Mouse (Mus musculus): ENCODE results near the gene Ppef1. TPM values are rescaled to one million over a fixed set of nuclear protein-coding genes. Genes with fewer than 3 reads are reported as not detected.
"Not testable (repeated sequence)": the region's sequence is repeated elsewhere in the genome, so short reads cannot be mapped to it uniquely, and the experiment has no call there.

Gene Ppef1
- polyA plus RNA-seq (2014; fragmentation: Nextera tagmentation; extraction: Ambion mirVana): 4.5 and 4.9 TPM in 2 replicates

DNA sequence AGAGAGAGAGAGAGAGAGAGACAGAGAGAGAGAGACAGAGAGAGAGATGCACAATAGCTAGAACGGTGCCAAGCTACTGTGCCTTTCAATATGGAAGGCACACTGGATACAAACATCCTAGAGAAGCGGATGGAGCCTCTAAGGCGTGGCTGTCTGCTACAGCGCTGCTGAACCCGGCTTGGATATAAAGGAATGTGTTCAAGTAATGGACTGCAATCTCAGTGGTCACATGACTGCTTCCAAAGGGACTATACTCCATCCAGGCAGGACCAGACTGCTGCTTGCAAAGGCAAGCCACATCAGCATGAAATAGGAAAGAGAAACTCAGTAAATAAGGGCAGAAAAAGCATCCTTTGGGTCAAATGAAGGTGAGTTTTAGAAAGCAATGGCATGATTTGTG lies at the start of gene Ppef1:
Gene Ppef1, minus strand, starts transcription at position 116 of the 400 bp plus-strand sequence.
- ATAC-seq (ENCODE audit: low FRiP score): no peak
- Histone ChIP-seq H3K27me3 (ENCODE audit: control insufficient read depth, insufficient read depth, low read length) (peaks cover 35% of the 10 kb centered on the region; the same call in 1 of the 2 replicates), H3K4me3 (replicated peaks; ENCODE audit: low read length) (no peak within 1 kb of the TSS), H3K36me3 (replicated peaks; ENCODE audit: control insufficient read depth, insufficient read depth) (no peaks in the 10 kb centered on the region), H3K4me1 (replicated peaks; ENCODE audit: control insufficient read depth, insufficient read depth, low read length) (no peaks in the 10 kb centered on the region), H3K9me3 (ENCODE audit: control insufficient read depth, low read length) (no peaks in the 10 kb centered on the region), H3K27ac (no peak within 1 kb of the TSS), H3K9ac (no peak within 1 kb of the TSS), H3K4me2 (replicated peaks) (no peak within 1 kb of the TSS)
- DNase-seq (ENCODE audit: low spot score): no peak
- WGBS: 77% methylated on average over 5 of the region's 5 CpGs

DNA sequence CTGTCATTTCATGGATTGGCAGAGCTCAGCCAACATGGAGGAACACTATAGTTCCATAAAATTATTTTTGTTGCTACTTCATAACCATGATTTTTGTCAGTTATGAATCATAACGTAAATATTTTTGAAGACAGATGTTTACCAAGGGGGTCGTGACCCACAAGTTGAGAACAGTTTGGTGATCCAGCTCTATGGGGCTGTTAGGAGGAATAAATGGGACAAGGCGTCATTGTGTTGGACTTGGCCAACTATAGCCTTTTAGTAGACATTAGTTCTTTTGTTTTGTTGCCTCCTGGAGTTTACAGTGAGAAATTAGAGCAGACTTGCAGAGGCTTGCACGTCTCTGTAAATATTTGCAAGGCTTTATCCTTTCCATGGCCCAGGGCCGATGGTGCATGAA lies 46.7 kb upstream of the Ppef1 start:
- H3K9ac ChIP-seq: no peak overlapping the region
- H3K4me2 ChIP-seq (replicated peaks): no peak overlapping the region
- DNase-seq (ENCODE audit: low spot score) (no peak), ATAC-seq (ENCODE audit: low FRiP score) (no peak)
- WGBS: 80% methylated on average over 5 of the region's 5 CpGs
- no peaks in the 10 kb centered on the region; the same call in 1 of the 2 replicates for H3K27me3 ChIP-seq (ENCODE audit: control insufficient read depth, insufficient read depth, low read length)
- no peaks in the 10 kb centered on the region for H3K36me3 ChIP-seq (replicated peaks; ENCODE audit: control insufficient read depth, insufficient read depth)
- no peak overlapping the region for H3K27ac ChIP-seq
- H3K4me1 ChIP-seq (replicated peaks; ENCODE audit: control insufficient read depth, insufficient read depth, low read length): no peaks in the 10 kb centered on the region
- H3K9me3 ChIP-seq (ENCODE audit: control insufficient read depth, low read length): no peaks in the 10 kb centered on the region
- H3K4me3 ChIP-seq (replicated peaks; ENCODE audit: low read length): no peak overlapping the region

- Histone ChIP-seq H3K27ac (no peak overlapping the region), H3K9ac (no peak overlapping the region), H3K9me3 (ENCODE audit: control insufficient read depth, low read length) (no peaks in the 10 kb centered on the region), H3K4me3 (replicated peaks; ENCODE audit: low read length) (no peak overlapping the region), H3K4me1 (replicated peaks; ENCODE audit: control insufficient read depth, insufficient read depth, low read length) (no peaks in the 10 kb centered on the region), H3K27me3 (ENCODE audit: control insufficient read depth, insufficient read depth, low read length) (peaks cover 24% of the 10 kb centered on the region), H3K36me3 (replicated peaks; ENCODE audit: control insufficient read depth, insufficient read depth) (no peaks in the 10 kb centered on the region), H3K4me2 (replicated peaks) (no peak overlapping the region)
- no peak for DNase-seq (ENCODE audit: low spot score)
- 18% methylated on average over 1 of the region's 1 CpGs for WGBS
- no peak for ATAC-seq (ENCODE audit: low FRiP score)
Observed at GRCm38 (mm10) chrX:160773033-160773432, 37.5 kb upstream of the Ppef1 start.

GRCm38 (mm10) chrX:160769622-160770021 lies 34.1 kb upstream of the Ppef1 start:
- not testable (repeated sequence) for ATAC-seq (ENCODE audit: low FRiP score); H3K27ac ChIP-seq; H3K9me3 ChIP-seq (ENCODE audit: control insufficient read depth, low read length); H3K4me1 ChIP-seq (replicated peaks; ENCODE audit: control insufficient read depth, insufficient read depth, low read length); H3K4me2 ChIP-seq (replicated peaks); H3K36me3 ChIP-seq (replicated peaks; ENCODE audit: control insufficient read depth, insufficient read depth); DNase-seq (ENCODE audit: low spot score); H3K9ac ChIP-seq; H3K4me3 ChIP-seq (replicated peaks; ENCODE audit: low read length)
- peaks cover 17% of the 10 kb centered on the region for H3K27me3 ChIP-seq (ENCODE audit: control insufficient read depth, insufficient read depth, low read length)
- 87% methylated on average over 5 of the region's 5 CpGs for WGBS

DNA sequence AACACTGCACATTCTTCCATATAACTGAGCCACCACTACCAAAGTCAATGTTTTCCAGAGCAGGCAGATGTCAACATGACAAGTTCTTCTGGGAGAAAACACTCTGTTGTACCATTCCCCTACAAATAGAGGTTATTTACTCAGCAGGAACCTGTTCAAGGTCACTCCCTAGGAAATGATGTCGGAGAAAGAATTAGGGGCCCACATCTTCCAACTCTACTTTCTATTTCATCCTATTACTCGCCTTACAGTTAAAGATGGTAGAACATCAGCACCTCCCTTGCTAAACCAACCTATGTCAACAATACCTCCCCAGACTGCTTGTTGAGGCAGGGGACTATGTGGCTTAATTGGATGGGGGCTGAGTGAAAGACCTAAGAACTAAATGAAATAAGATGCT lies 32.1 kb upstream of the Ppef1 start, which contains the start of gene Rs1:
Gene Rs1, plus strand, starts transcription at position 301 of the 400 bp plus-strand sequence.
- no peak for ATAC-seq (ENCODE audit: low FRiP score)

DNA sequence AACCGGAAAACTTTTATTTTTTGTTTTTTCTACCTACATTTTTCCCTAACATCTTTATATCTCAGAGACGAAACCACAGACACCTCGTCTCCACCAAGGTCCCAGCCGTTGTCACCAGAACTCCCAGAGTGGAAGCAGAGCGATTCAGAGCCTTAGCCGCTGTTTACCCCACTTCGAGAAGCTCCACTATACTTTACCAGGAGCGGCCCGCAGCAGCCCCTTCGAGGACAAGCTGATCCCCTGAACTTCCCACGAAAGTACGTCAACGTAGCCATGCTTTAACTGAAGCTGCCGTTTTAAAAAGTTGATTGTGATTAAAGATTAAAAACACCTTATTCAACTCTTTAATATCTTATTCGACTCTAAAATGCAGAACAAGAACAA lies 30.7 kb upstream of the Ppef1 start:
- H3K4me2 ChIP-seq (replicated peaks): peak overlapping the region; percentile 49

More for the DNA sequence above, 32.1 kb upstream of the Ppef1 start, which contains the start of gene Rs1:
- no peak within 1 kb of the TSS for H3K9ac ChIP-seq
- WGBS: 81% methylated on average over 2 of the region's 2 CpGs
- H3K4me2 ChIP-seq (replicated peaks): peak within 1 kb of the TSS; percentile 49
- H3K4me3 ChIP-seq (replicated peaks; ENCODE audit: low read length): peak within 1 kb of the TSS; percentile 40
- H3K27ac ChIP-seq: no peak within 1 kb of the TSS
- H3K27me3 ChIP-seq (ENCODE audit: control insufficient read depth, insufficient read depth, low read length): peaks cover 24% of the 10 kb centered on the region
- no peaks in the 10 kb centered on the region for H3K4me1 ChIP-seq (replicated peaks; ENCODE audit: control insufficient read depth, insufficient read depth, low read length)
- no peaks in the 10 kb centered on the region for H3K9me3 ChIP-seq (ENCODE audit: control insufficient read depth, low read length)
- no peak for DNase-seq (ENCODE audit: low spot score)
- H3K36me3 ChIP-seq (replicated peaks; ENCODE audit: control insufficient read depth, insufficient read depth): no peaks in the 10 kb centered on the region

GRCm38 (mm10) chrX:160765389-160766232 lies 30.0 kb upstream of the Ppef1 start:
- no peak overlapping the region for H3K27ac ChIP-seq
- peak overlapping the region; percentile 49 for H3K4me2 ChIP-seq (replicated peaks)
- no peaks in the 10 kb centered on the region for H3K9me3 ChIP-seq (ENCODE audit: control insufficient read depth, low read length)
- H3K36me3 ChIP-seq (replicated peaks; ENCODE audit: control insufficient read depth, insufficient read depth): no peaks in the 10 kb centered on the region
- no peaks in the 10 kb centered on the region for H3K4me1 ChIP-seq (replicated peaks; ENCODE audit: control insufficient read depth, insufficient read depth, low read length)
- peak; percentile 98 for ATAC-seq (ENCODE audit: low FRiP score)
- DNase-seq (ENCODE audit: low spot score): peak; percentile 96
- H3K4me3 ChIP-seq (replicated peaks; ENCODE audit: low read length): peak overlapping the region; percentile 40
- peaks cover 17% of the 10 kb centered on the region for H3K27me3 ChIP-seq (ENCODE audit: control insufficient read depth, insufficient read depth, low read length)
- no peak overlapping the region for H3K9ac ChIP-seq
- 28% methylated on average over 30 of the region's 30 CpGs for WGBS

More for the DNA sequence above, 30.7 kb upstream of the Ppef1 start:
- peak overlapping the region; percentile 40 for H3K4me3 ChIP-seq (replicated peaks; ENCODE audit: low read length)
- H3K9ac ChIP-seq: no peak overlapping the region
- 23% methylated on average over 15 of the region's 15 CpGs for WGBS
- H3K4me1 ChIP-seq (replicated peaks; ENCODE audit: control insufficient read depth, insufficient read depth, low read length): no peaks in the 10 kb centered on the region
- H3K27me3 ChIP-seq (ENCODE audit: control insufficient read depth, insufficient read depth, low read length): peaks cover 14% of the 10 kb centered on the region
- H3K9me3 ChIP-seq (ENCODE audit: control insufficient read depth, low read length): no peaks in the 10 kb centered on the region
- H3K27ac ChIP-seq: no peak overlapping the region
- DNase-seq (ENCODE audit: low spot score) (peak; percentile 26), ATAC-seq (ENCODE audit: low FRiP score) (peak; percentile 90)
- no peaks in the 10 kb centered on the region for H3K36me3 ChIP-seq (replicated peaks; ENCODE audit: control insufficient read depth, insufficient read depth)

DNA sequence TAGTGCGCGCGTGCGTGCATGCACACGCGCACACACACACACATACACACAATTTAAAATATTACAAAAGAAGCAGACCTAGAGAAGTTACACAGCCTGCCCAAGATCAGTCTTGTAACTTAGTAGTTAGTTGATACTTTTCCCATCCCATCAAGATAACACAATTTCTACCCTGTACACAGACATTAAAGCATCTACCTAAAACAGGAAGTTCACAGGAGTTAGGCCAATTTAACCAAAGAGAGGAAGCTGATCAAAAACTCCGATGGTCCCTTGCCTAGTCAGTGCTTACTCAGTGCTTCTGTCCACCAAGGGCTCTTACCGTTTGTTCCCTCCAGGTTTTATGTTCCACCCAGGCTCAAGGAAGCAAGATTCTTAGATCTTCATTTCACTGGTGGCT lies 15.2 kb upstream of the Ppef1 start:
- H3K27me3 ChIP-seq (ENCODE audit: control insufficient read depth, insufficient read depth, low read length): peaks cover 12% of the 10 kb centered on the region
- 97% methylated on average over 8 of the region's 8 CpGs for WGBS
- no peak for ATAC-seq (ENCODE audit: low FRiP score)

GRCm38 (mm10) chrX:160748653-160749052 lies 13.1 kb upstream of the Ppef1 start:
- H3K9me3 ChIP-seq (ENCODE audit: control insufficient read depth, low read length): no peaks in the 10 kb centered on the region
- peaks cover 9% of the 10 kb centered on the region; the same call in 1 of the 2 replicates for H3K27me3 ChIP-seq (ENCODE audit: control insufficient read depth, insufficient read depth, low read length)
- no peaks in the 10 kb centered on the region for H3K4me1 ChIP-seq (replicated peaks; ENCODE audit: control insufficient read depth, insufficient read depth, low read length)
- H3K4me3 ChIP-seq (replicated peaks; ENCODE audit: low read length): no peak overlapping the region
- H3K9ac ChIP-seq: no peak overlapping the region
- ATAC-seq (ENCODE audit: low FRiP score) (no peak), DNase-seq (ENCODE audit: low spot score) (no peak)
- H3K4me2 ChIP-seq (replicated peaks): no peak overlapping the region
- no peak overlapping the region for H3K27ac ChIP-seq
- WGBS: 83% methylated on average over 1 of the region's 1 CpGs
- H3K36me3 ChIP-seq (replicated peaks; ENCODE audit: control insufficient read depth, insufficient read depth): no peaks in the 10 kb centered on the region

More for the DNA sequence above, 15.2 kb upstream of the Ppef1 start:
- no peak overlapping the region for H3K27ac ChIP-seq
- H3K4me3 ChIP-seq (replicated peaks; ENCODE audit: low read length): no peak overlapping the region
- no peaks in the 10 kb centered on the region for H3K36me3 ChIP-seq (replicated peaks; ENCODE audit: control insufficient read depth, insufficient read depth)
- H3K9me3 ChIP-seq (ENCODE audit: control insufficient read depth, low read length): no peaks in the 10 kb centered on the region
- H3K4me1 ChIP-seq (replicated peaks; ENCODE audit: control insufficient read depth, insufficient read depth, low read length): no peaks in the 10 kb centered on the region
- H3K9ac ChIP-seq: no peak overlapping the region
- no peak for DNase-seq (ENCODE audit: low spot score)
- no peak overlapping the region for H3K4me2 ChIP-seq (replicated peaks)

Data from hindbrain, embryonic 14.5 days (tissue).